Mouse (Mus musculus) lung, embryonic 16.5 days (tissue): Measurements from ENCODE around the gene Fbxo24. TPM values are rescaled to one million over a fixed set of nuclear protein-coding genes. Genes with fewer than 3 reads are reported as not detected.
"Not testable (repeated sequence)": the region's sequence is repeated elsewhere in the genome, so short reads cannot be mapped to it uniquely, and the experiment has no call there.

ENCODE experiments used
- ATAC-seq: fragments of 200-750 bp; cut with Nextera tagmentation; 2 replicates; pipeline ENCODE4 v1.8.0; 2017; ENCODE audit warnings: low read depth, mild to moderate bottlenecking, moderate library complexity
- H3K27ac ChIP-seq: fragments of 300-500 bp; sonication (generic); 2 replicates; pipeline ENCODE4 v1.5.1; 2014; ENCODE audit warnings: mild to moderate bottlenecking, control low read depth, low read length
- H3K27me3 ChIP-seq: fragments of 300-500 bp; sonication (generic); 2 replicates; pipeline ENCODE4 v1.6.1; 2014; ENCODE audit warnings: low read depth, low read length, mixed read lengths; ENCODE audit not compliant: control insufficient read depth, insufficient read depth
- H3K36me3 ChIP-seq: fragments of 300-500 bp; sonication (generic); 2 replicates; pipeline ENCODE4 v1.6.1; 2014; ENCODE audit warnings: low read length; ENCODE audit not compliant: control insufficient read depth, insufficient read depth
- H3K4me1 ChIP-seq: fragments of 300-500 bp; sonication (generic); replicated peaks from 2 replicates; pipeline ENCODE4 v1.6.1; 2014; ENCODE audit warnings: low read length, mixed read lengths; ENCODE audit not compliant: control insufficient read depth, insufficient read depth
- H3K4me2 ChIP-seq: fragments of 300-500 bp; sonication (generic); 2 replicates; pipeline ENCODE4 v1.6.1; 2014; ENCODE audit warnings: low read depth, low read length, control low read depth
- H3K4me3 ChIP-seq: fragments of 300-500 bp; sonication (generic); 2 replicates; pipeline ENCODE4 v1.5.1; 2014; ENCODE audit warnings: mild to moderate bottlenecking, low read length, control low read depth
- H3K9ac ChIP-seq: fragments of 300-500 bp; sonication (generic); 2 replicates; pipeline ENCODE4 v1.6.1; 2014; ENCODE audit warnings: low read length, control low read depth
- H3K9me3 ChIP-seq: fragments of 300-500 bp; sonication (generic); 2 replicates; pipeline ENCODE4 v1.6.1; 2016; ENCODE audit warnings: low read length; ENCODE audit not compliant: control insufficient read depth
- WGBS: fragments of 180-500 bp; shearing (Covaris S2); extraction: QIAGEN DNeasy Blood & Tissue Kit; methylation state at CpG from one replicate; pipeline ENCODE4 v1.1.7; 2014; 5-methylcytosine and 5-hydroxymethylcytosine counted together
- polyA plus RNA-seq: library from polyadenylated mRNA; unstranded; fragments of >200 nt; fragmentation: Nextera tagmentation; extraction: Ambion mirVana; gene quantifications from 2 replicates; pipeline ENCODE4 v1.2.1, GENCODE M21; 2015

The Fbxo24 gene
- polyA plus RNA-seq, 1 experiment from 2014 or later = 0.15 TPM

- Histone ChIP-seq H3K27me3 (no peaks in the 10 kb centered on the region), H3K4me1 (peaks cover 40% of the 10 kb centered on the region), H3K4me2 (peak overlapping the region; percentile 57), H3K27ac (peak overlapping the region; percentile 99), H3K9me3 (no peaks in the 10 kb centered on the region), H3K4me3 (peak overlapping the region; percentile 91), H3K36me3 (peaks cover 7% of the 10 kb centered on the region), H3K9ac (peak overlapping the region; percentile 87)
- ATAC-seq = peak; percentile 5; the same call in 1 of the 2 replicates
- 8% methylated on average over 6 of the region's 6 CpGs for WGBS
Observed at GRCm38 (mm10) chr5:137629906-137630545, 1.2 kb upstream of the Fbxo24 start.

GRCm38 (mm10) chr5:137629306-137629721, 512 bp upstream of the Fbxo24 start:
- peak overlapping the region; percentile 91 for H3K4me3 ChIP-seq
- H3K9ac ChIP-seq = peak overlapping the region; percentile 87
- peak overlapping the region; percentile 57 for H3K4me2 ChIP-seq
- H3K27ac ChIP-seq = peak overlapping the region; percentile 99
- no peaks in the 10 kb centered on the region for H3K27me3 ChIP-seq
- WGBS = under 1% methylated on average over 23 of the region's 23 CpGs
- ATAC-seq = peak; percentile 31
- no peaks in the 10 kb centered on the region for H3K9me3 ChIP-seq
- peaks cover 7% of the 10 kb centered on the region for H3K36me3 ChIP-seq
- peaks cover 40% of the 10 kb centered on the region for H3K4me1 ChIP-seq

GRCm38 (mm10) chr5:137627991-137628390, 811 bp downstream of the Fbxo24 start:
- no peak for ATAC-seq
- Histone ChIP-seq H3K27me3 (no peaks in the 10 kb centered on the region), H3K36me3 (no peaks in the 10 kb centered on the region), H3K27ac (peak overlapping the region; percentile 90), H3K4me1 (peaks cover 30% of the 10 kb centered on the region), H3K4me2 (peak overlapping the region; percentile 71), H3K9ac (peak overlapping the region; percentile 74), H3K4me3 (peak overlapping the region; percentile 67), H3K9me3 (no peaks in the 10 kb centered on the region)
- 2% methylated on average over 9 of the region's 9 CpGs for WGBS

- Histone ChIP-seq H3K27ac (no peak overlapping the region), H3K4me3 (no peak overlapping the region), H3K4me2 (no peak overlapping the region), H3K4me1 (peaks cover 3% of the 10 kb centered on the region; the same call in 1 of the 2 replicates), H3K9me3 (no peaks in the 10 kb centered on the region), H3K36me3 (no peaks in the 10 kb centered on the region), H3K27me3 (no peaks in the 10 kb centered on the region), H3K9ac (no peak overlapping the region)
- WGBS = 73% methylated on average over 11 of the region's 11 CpGs
- no peak for ATAC-seq
Observed at GRCm38 (mm10) chr5:137623937-137624530, 4.8 kb downstream of the Fbxo24 start.

DNA sequence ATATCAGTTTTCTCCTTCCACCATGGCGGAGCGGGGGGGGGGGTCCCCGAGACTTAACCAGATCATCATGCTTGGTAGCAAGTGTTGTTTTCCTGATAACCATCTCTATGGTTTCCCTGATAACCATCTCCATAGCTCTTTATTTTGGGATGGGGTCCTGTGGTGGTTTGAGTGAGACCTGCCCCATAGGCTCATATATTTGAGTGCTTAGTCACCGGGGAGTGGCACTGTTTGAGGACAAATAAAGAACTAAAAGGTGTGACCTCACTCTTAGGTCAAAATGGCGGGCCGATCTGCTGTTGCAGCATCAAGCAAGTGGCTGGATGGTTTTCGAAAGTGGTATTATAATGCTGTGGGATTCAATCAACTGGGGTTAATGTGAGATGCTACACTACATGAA, 13.5 kb downstream of the Fbxo24 start:
- no peaks in the 10 kb centered on the region for H3K27me3 ChIP-seq
- 74% methylated on average over 7 of the region's 7 CpGs for WGBS
- no peak overlapping the region for H3K4me3 ChIP-seq
- H3K4me1 ChIP-seq = peaks cover 15% of the 10 kb centered on the region
- no peaks in the 10 kb centered on the region for H3K9me3 ChIP-seq
- ATAC-seq = no peak
- H3K4me2 ChIP-seq = no peak overlapping the region
- no peak overlapping the region for H3K9ac ChIP-seq
- H3K27ac ChIP-seq = no peak overlapping the region
- H3K36me3 ChIP-seq = no peaks in the 10 kb centered on the region

DNA sequence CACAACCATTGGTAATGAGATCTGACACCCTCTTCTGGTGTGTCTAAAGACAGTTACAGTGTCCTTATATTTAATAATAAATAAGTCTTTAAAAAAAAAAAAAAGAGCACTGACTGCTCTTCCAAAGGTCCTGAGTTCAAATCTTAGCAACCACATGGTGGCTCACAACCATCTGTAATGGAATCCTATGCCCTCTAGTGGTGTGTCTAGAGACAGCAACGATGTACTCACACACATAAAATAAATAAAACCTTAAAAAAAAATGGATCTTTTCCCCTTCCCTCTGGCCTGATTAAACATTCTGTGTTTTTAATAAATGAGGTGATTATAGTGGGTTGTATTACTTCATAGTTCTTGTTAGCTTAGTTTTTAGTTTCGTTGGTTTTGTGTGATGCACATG, 13.9 kb downstream of the Fbxo24 start:
- not testable (repeated sequence) for H3K27me3 ChIP-seq, H3K4me2 ChIP-seq, H3K4me3 ChIP-seq, H3K36me3 ChIP-seq, H3K9me3 ChIP-seq, H3K27ac ChIP-seq, H3K9ac ChIP-seq, ATAC-seq
- H3K4me1 ChIP-seq = peaks cover 19% of the 10 kb centered on the region
- WGBS = 82% methylated on average over 2 of the region's 2 CpGs

DNA sequence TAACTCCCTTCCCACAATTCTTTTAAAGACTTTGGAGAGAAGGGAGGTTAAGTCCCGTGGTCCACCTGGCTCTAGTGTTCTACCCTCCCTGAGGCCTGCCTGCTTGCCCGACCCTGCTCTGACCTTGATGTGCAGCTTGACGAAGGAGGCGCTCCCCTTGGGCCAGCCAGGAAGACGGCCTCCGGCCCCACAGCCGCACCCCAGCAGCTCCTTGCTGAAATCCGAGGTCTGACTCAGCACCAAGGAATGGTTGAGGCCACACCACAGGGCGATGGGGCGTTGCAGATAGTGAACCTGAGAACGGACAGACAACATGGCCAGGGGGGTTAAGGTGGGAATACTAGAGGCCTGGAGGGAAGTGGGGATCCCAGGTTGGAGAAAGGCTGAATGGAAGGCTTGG, 15.3 kb downstream of the Fbxo24 start, which contains the start of gene Pcolce:
Gene Pcolce (minus strand): TSS at position 235 of the 400 bp plus-strand sequence.
- Histone ChIP-seq H3K4me1 (peaks cover 29% of the 10 kb centered on the region), H3K9me3 (no peaks in the 10 kb centered on the region), H3K4me3 (no peak within 1 kb of the TSS), H3K36me3 (no peaks in the 10 kb centered on the region), H3K4me2 (no peak within 1 kb of the TSS), H3K27me3 (no peaks in the 10 kb centered on the region), H3K27ac (no peak within 1 kb of the TSS), H3K9ac (peak within 1 kb of the TSS; percentile 46)
- ATAC-seq = no peak
- WGBS = 53% methylated on average over 11 of the region's 11 CpGs

DNA sequence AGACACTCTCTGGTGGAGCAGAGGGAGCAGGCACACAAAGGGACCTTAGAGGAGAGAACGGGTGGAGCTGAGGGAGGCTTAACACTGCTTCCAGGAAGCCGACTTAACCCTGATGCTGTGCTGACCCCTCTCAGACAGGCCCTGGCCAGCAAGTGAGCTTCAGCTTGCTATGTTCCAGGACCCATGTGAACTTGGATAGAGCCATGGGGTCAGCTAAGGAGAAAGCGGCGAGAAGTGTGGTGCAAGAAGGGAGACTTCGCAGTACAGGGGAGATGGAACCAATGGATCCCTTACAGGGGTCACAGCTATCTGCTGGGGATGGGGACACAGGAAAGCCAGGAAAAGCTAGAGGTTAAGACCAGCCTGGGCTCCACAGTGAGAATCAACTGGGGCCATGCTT, 15.7 kb downstream of the Fbxo24 start:
- H3K9ac ChIP-seq = no peak overlapping the region; the same call in 1 of the 2 replicates
- no peak overlapping the region for H3K27ac ChIP-seq
- 70% methylated on average over 5 of the region's 5 CpGs for WGBS
- H3K27me3 ChIP-seq = no peaks in the 10 kb centered on the region
- H3K4me3 ChIP-seq = no peak overlapping the region
- no peak for ATAC-seq
- H3K4me2 ChIP-seq = no peak overlapping the region
- H3K4me1 ChIP-seq = peaks cover 34% of the 10 kb centered on the region
- no peaks in the 10 kb centered on the region for H3K9me3 ChIP-seq
- no peaks in the 10 kb centered on the region for H3K36me3 ChIP-seq

DNA sequence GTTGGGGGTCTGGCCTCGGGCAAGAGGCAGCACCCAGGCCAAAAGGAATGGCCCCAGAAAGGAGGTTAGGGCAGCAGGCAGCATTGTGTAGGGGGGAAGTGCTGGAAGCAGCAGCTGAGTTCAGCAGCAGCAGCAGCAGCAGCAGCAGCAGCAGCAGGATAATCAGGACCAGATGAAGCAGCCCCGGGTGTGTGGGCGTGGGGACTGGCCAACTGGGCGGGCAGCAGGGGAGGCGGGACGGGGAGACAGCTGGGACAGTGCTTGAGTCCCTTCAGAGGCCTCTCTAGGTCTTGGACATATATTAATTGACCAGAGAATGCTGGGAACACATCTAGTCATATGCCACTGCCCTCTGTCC, 17.6 kb downstream of the Fbxo24 start:
- peak overlapping the region; percentile 48 for H3K4me3 ChIP-seq
- 11% methylated on average over 6 of the region's 6 CpGs for WGBS
- peak overlapping the region; percentile 61 for H3K4me2 ChIP-seq
- H3K36me3 ChIP-seq = no peaks in the 10 kb centered on the region; the same call in 1 of the 2 replicates
- H3K27me3 ChIP-seq = no peaks in the 10 kb centered on the region
- peak overlapping the region; percentile 96 for H3K27ac ChIP-seq
- H3K9me3 ChIP-seq = no peaks in the 10 kb centered on the region
- H3K4me1 ChIP-seq = peaks cover 36% of the 10 kb centered on the region
- ATAC-seq = peak; percentile 82
- H3K9ac ChIP-seq = peak overlapping the region; percentile 67
